Mouse (Mus musculus) spleen, adult 2 months (tissue): ENCODE measurements around the gene Dnaic2.

Experiments
- CTCF ChIP-seq: fragments of 200-500 bp; IDR thresholded peaks from 2 replicates; pipeline ENCODE4 v1.5.1; 2011; ENCODE audit warnings: mild to moderate bottlenecking, inconsistent platforms; ENCODE audit not compliant: insufficient read depth, insufficient read length, insufficient replicate concordance; ENCODE audit errors: extremely low read depth
- POLR2A ChIP-seq: fragments of 200-500 bp; IDR thresholded peaks from 2 replicates; pipeline ENCODE4 v1.6.1; 2011; ENCODE audit warnings: low read depth, low read length, inconsistent platforms

DNA sequence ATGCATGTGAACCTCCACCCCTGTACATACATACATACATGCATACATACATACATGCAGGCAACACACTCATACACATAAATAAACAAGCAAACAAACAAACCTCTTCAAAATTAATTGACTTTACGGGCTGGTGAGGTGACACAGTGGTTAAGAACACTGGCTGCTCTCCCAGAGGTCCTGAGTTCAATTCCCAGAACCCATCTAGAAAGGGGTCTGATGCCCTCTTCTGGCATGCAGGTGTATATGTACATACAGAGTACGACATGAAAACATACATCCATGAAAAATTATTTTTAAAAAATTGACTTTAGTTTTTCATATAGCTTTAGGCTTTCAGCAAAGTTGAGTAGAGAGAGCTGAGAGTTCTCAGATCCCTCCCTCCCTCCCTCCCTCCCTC lies 8.9 kb downstream of the Dnaic2 start:
- TF ChIP-seq POLR2A (no peak), CTCF (no peak)
